Mouse (Mus musculus) gastrocnemius, adult 2 months (tissue): ENCODE data around the gene Pdlim4. TPM values are rescaled to one million over a fixed set of nuclear protein-coding genes. Genes with fewer than 3 reads are reported as not detected.

Experiments
- DNase-seq: peaks from one replicate; pipeline ENCODE4 v3.0.0; 2022
- H3K27ac ChIP-seq: fragments of 200-600 bp; 2 replicates; pipeline ENCODE4 v1.8.1; 2022; ENCODE audit warnings: mild to moderate bottlenecking
- H3K4me3 ChIP-seq: fragments of 200-600 bp; 2 replicates; pipeline ENCODE4 v1.8.1; 2022; ENCODE audit warnings: mild to moderate bottlenecking, moderate library complexity
- CTCF ChIP-seq: fragments of 200-600 bp; IDR thresholded peaks from 2 replicates; pipeline ENCODE4 v1.8.1; 2022; ENCODE audit warnings: antibody characterized with exemption, mild to moderate bottlenecking, moderate library complexity
- intact Hi-C: fragments of 180-260 bp; cut with DNase I; formaldehyde crosslinking; loops from one replicate; pipeline ENCODE4 v1.15.1; 2025
- total RNA-seq, 2 experiments: library from RNA; stranded (reverse); gene quantifications; 2 replicates each; pipeline ENCODE4 v1.2.3; 2021

Gene Pdlim4
- total RNA-seq, 2 experiments from 2014 or later: 4.7 to 7.9 TPM

GRCm38 (mm10) chr11:54108131-54108530, 39.3 kb upstream of the Pdlim4 start:
- intact Hi-C loops: no loop called here
- peak overlapping the region; percentile 77 for H3K27ac ChIP-seq
- TF ChIP-seq CTCF: no peak

GRCm38 (mm10) chr11:54107239-54107638, 38.4 kb upstream of the Pdlim4 start:
- peak; percentile 64 for DNase-seq
- Histone ChIP-seq H3K4me3 (no peak overlapping the region; the same call in 1 of the 2 replicates), H3K27ac (peak overlapping the region; percentile 73)
- TF ChIP-seq CTCF: no peak
- intact Hi-C loops: no loop called here

More at GRCm38 (mm10) chr11:54108131-54108530, 39.3 kb upstream of the Pdlim4 start:
- no peak overlapping the region for H3K4me3 ChIP-seq
- DNase-seq: no peak

GRCm38 (mm10) chr11:54106676-54107075, 37.9 kb upstream of the Pdlim4 start:
- H3K4me3 ChIP-seq: peak overlapping the region; percentile 6; the same call in 1 of the 2 replicates
- DNase-seq: peak; percentile 54
- H3K27ac ChIP-seq: peak overlapping the region; percentile 73
- no peak for TF ChIP-seq CTCF
- intact Hi-C loops: no loop called here

GRCm38 (mm10) chr11:54105011-54105410, 36.2 kb upstream of the Pdlim4 start:
- no peak overlapping the region for H3K27ac ChIP-seq

GRCm38 (mm10) chr11:54102706-54103449, 34.1 kb upstream of the Pdlim4 start:
- DNase-seq: peak; percentile 26
- Histone ChIP-seq H3K27ac (peak overlapping the region; percentile 20; the same call in 1 of the 2 replicates), H3K4me3 (peak overlapping the region; percentile 95)
- TF ChIP-seq CTCF: no peak
- intact Hi-C loops: no loop called here

More at GRCm38 (mm10) chr11:54105011-54105410, 36.2 kb upstream of the Pdlim4 start:
- TF ChIP-seq CTCF: no peak
- intact Hi-C loops: no loop called here
- H3K4me3 ChIP-seq: no peak overlapping the region
- no peak for DNase-seq

- DNase-seq: no peak
- no peak for TF ChIP-seq CTCF
- H3K27ac ChIP-seq: peak overlapping the region; percentile 91
- H3K4me3 ChIP-seq: peak overlapping the region; percentile 95
- intact Hi-C loops: no loop called here
Measured at GRCm38 (mm10) chr11:54101701-54102100, 32.9 kb upstream of the Pdlim4 start.

- Histone ChIP-seq H3K4me3 (peak overlapping the region; percentile 95), H3K27ac (peak overlapping the region; percentile 91)
- DNase-seq: peak; percentile 90
- TF ChIP-seq CTCF: no peak
- intact Hi-C loops: no loop called here
Measured at GRCm38 (mm10) chr11:54100692-54101591, 32.1 kb upstream of the Pdlim4 start.

GRCm38 (mm10) chr11:54100045-54100691, 31.4 kb upstream of the Pdlim4 start, which contains the start of gene P4ha2:
P4ha2 (plus strand) TSS chr11:54100095.
- intact Hi-C loops: no loop called here
- Histone ChIP-seq H3K4me3 (peak within 1 kb of the TSS; percentile 95), H3K27ac (peak within 1 kb of the TSS; percentile 91)
- TF ChIP-seq CTCF: no peak
- DNase-seq: peak; percentile 36

- TF ChIP-seq CTCF: peak; percentile 92
- peak overlapping the region; percentile 69 for H3K27ac ChIP-seq
- intact Hi-C loops: loop anchor here (2.0 kb wide), 1 partner anchor 162 kb away; no protein-coding TSS in a partner anchor
- no peak overlapping the region for H3K4me3 ChIP-seq
- DNase-seq: peak; percentile 82
Measured at GRCm38 (mm10) chr11:54093000-54093399, 24.2 kb upstream of the Pdlim4 start.

GRCm38 (mm10) chr11:54092188-54092587, 23.4 kb upstream of the Pdlim4 start:
- peak overlapping the region; percentile 69 for H3K27ac ChIP-seq
- TF ChIP-seq CTCF: no peak
- H3K4me3 ChIP-seq: peak overlapping the region; percentile 11; the same call in 1 of the 2 replicates
- intact Hi-C loops: loop anchor here (2.0 kb wide), 1 partner anchor 163 kb away; no protein-coding TSS in a partner anchor
- DNase-seq: no peak

- no peak for TF ChIP-seq CTCF
- Histone ChIP-seq H3K4me3 (peak overlapping the region; percentile 11; the same call in 1 of the 2 replicates), H3K27ac (peak overlapping the region; percentile 69)
- no peak for DNase-seq
- intact Hi-C loops: loop anchor here (2.0 kb wide), 1 partner anchor 163 kb away; no protein-coding TSS in a partner anchor
Measured at GRCm38 (mm10) chr11:54091726-54092125, 22.9 kb upstream of the Pdlim4 start.
